Mouse (Mus musculus): Measurements from ENCODE around the gene Nos1. TPM values are rescaled to one million over a fixed set of nuclear protein-coding genes. Genes with fewer than 3 reads are reported as not detected.

The Nos1 gene
- polyA plus RNA-seq, 1 experiment, result 2.6 TPM

DNA sequence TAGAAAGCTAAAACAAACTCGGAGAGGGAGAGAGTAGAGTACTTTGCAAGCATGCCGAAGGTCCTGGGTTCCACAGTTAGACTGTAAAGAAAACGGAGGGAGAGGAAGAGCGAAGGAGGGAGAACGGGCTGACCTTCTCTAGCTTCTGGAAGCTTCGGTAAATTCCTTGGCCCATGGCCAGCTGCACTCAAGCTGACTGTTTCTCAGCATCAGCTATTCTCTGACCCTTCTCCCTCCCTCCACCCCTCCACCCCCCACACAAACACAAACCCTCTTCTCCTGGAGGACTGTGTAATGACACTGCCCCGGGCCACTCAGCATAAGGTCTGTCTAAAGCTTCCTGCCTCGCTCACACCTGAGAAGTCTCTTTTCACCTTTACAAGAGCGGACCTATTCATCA is 183.9 kb downstream of the Nos1 start:
- no peak for DNase-seq
- no peak overlapping the region for H3K4me3 ChIP-seq (replicated peaks; ENCODE audit: extremely low read depth, low read depth, low read length)
- TF ChIP-seq POLR2A (IDR thresholded peaks at IDR 0.05; ENCODE audit: borderline replicate concordance, extremely low read depth, low read depth, low read length), result no peak
- no peak for TF ChIP-seq CTCF (IDR thresholded peaks at IDR 0.05; ENCODE audit: insufficient read depth, low read length)
- no peaks in the 10 kb centered on the region for H3K4me1 ChIP-seq (ENCODE audit: control insufficient read depth, insufficient read depth, low read length)
- 36% methylated on average over 9 of the region's 9 CpGs for WGBS

GRCm38 (mm10) chr5:117966956-117967355 is 186.1 kb downstream of the Nos1 start:
- Histone ChIP-seq H3K4me3 (replicated peaks; ENCODE audit: extremely low read depth, low read depth, low read length) (no peak overlapping the region), H3K4me1 (ENCODE audit: control insufficient read depth, insufficient read depth, low read length) (no peaks in the 10 kb centered on the region)
- TF ChIP-seq CTCF (IDR thresholded peaks at IDR 0.05; ENCODE audit: insufficient read depth, low read length) (no peak), POLR2A (IDR thresholded peaks at IDR 0.05; ENCODE audit: borderline replicate concordance, extremely low read depth, low read depth, low read length) (no peak)
- DNase-seq, result no peak
- 70% methylated on average over 9 of the region's 9 CpGs for WGBS

GRCm38 (mm10) chr5:117967659-117968069 is 186.8 kb downstream of the Nos1 start:
- no peak for DNase-seq
- TF ChIP-seq CTCF (IDR thresholded peaks at IDR 0.05; ENCODE audit: insufficient read depth, low read length), result no peak
- TF ChIP-seq POLR2A (IDR thresholded peaks at IDR 0.05; ENCODE audit: borderline replicate concordance, extremely low read depth, low read depth, low read length), result no peak
- H3K4me1 ChIP-seq (ENCODE audit: control insufficient read depth, insufficient read depth, low read length), result no peaks in the 10 kb centered on the region
- H3K4me3 ChIP-seq (replicated peaks; ENCODE audit: extremely low read depth, low read depth, low read length), result no peak overlapping the region
- 31% methylated on average over 4 of the region's 4 CpGs for WGBS

GRCm38 (mm10) chr5:117969681-117970427 is 189.0 kb downstream of the Nos1 start:
- 89% methylated on average over 10 of the region's 10 CpGs for WGBS
- H3K4me3 ChIP-seq (replicated peaks; ENCODE audit: extremely low read depth, low read depth, low read length), result no peak overlapping the region

DNA sequence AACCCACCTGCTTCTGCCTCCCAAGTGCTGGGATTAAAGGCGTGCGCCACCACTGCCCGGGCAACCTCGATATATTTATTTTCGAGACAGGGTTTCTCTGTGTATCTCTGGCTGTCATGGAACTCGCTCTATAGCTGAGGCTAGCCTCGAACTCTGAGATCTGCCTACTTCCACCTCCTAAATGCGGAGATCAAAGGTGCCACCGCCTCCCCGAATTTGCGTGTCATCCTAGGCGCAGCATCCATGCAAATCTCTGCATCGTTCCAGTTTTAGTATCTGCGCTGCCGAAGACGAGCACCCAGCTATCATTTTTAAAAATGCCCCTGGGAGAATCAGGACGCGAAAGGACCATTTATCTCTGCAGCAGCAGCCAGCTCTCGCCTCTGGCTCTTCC is 195.4 kb downstream of the Nos1 start:
- peak overlapping the region; percentile 52 for H3K4me3 ChIP-seq (replicated peaks; ENCODE audit: extremely low read depth, low read depth, low read length)
- 20% methylated on average over 19 of the region's 19 CpGs for WGBS
- H3K4me1 ChIP-seq (ENCODE audit: control insufficient read depth, insufficient read depth, low read length), result peaks cover 5% of the 10 kb centered on the region; the same call in 1 of the 2 replicates
- no peak for DNase-seq
- TF ChIP-seq POLR2A (IDR thresholded peaks at IDR 0.05; ENCODE audit: borderline replicate concordance, extremely low read depth, low read depth, low read length) (no peak), CTCF (IDR thresholded peaks at IDR 0.05; ENCODE audit: insufficient read depth, low read length) (no peak)

More at GRCm38 (mm10) chr5:117969681-117970427, 189.0 kb downstream of the Nos1 start:
- H3K4me1 ChIP-seq (ENCODE audit: control insufficient read depth, insufficient read depth, low read length), result no peaks in the 10 kb centered on the region
- no peak for DNase-seq
- TF ChIP-seq CTCF (IDR thresholded peaks at IDR 0.05; ENCODE audit: insufficient read depth, low read length) (no peak), POLR2A (IDR thresholded peaks at IDR 0.05; ENCODE audit: borderline replicate concordance, extremely low read depth, low read depth, low read length) (no peak)

DNA sequence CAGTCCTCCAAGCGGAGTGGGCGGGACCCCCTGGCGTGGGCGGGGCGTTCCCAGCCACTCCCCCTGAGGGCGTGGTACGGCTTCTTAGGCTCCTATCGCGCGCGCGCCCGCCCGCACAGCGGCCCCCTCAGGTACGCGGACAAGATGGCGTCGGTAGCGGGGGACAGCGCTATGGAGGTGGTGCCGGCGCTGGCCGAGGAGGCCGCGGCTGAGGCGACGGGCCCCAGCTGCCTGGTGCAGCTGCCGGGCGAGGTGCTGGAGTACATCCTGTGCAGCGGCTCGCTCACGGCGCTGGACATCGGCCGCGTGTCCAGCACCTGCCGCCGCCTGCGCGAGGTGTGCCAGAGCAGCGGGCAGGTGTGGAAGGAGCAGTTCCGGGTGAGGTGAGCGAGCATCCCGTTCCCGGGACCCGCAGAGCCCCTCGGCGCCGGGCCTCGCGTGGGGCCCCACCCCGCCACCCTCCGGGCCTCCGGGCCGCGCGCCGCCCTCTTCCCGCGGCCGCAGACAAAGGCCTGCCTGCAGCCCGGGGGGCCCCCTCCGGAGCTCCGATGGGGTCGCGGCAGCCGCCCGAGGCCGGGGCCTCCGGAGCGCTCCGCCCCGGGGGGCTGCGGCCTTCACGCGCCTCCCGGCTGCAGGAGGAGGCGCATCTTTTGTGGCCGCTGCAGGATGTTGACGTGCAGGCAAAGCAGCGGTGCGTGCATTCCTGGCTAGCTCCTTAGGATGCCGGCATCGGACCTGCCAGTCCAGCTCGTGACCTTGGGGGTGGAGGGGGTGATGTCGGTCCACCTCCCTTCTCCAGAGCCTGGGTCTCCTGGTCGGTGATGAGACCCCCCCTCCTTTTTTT is 196.0 kb downstream of the Nos1 start, which contains the start of gene Fbxo21:
Fbxo21 (plus strand) TSS at position 74 of the 844 bp plus-strand sequence.
- Histone ChIP-seq H3K4me3 (replicated peaks; ENCODE audit: extremely low read depth, low read depth, low read length) (peak within 1 kb of the TSS; percentile 74), H3K4me1 (ENCODE audit: control insufficient read depth, insufficient read depth, low read length) (peaks cover 7% of the 10 kb centered on the region)
- TF ChIP-seq CTCF (IDR thresholded peaks at IDR 0.05; ENCODE audit: insufficient read depth, low read length) (no peak), POLR2A (IDR thresholded peaks at IDR 0.05; ENCODE audit: borderline replicate concordance, extremely low read depth, low read depth, low read length) (peak; percentile 59; the same call in 1 of the 2 replicates)
- 1% methylated on average over 88 of the region's 88 CpGs for WGBS
- peak; percentile 97 for DNase-seq

DNA sequence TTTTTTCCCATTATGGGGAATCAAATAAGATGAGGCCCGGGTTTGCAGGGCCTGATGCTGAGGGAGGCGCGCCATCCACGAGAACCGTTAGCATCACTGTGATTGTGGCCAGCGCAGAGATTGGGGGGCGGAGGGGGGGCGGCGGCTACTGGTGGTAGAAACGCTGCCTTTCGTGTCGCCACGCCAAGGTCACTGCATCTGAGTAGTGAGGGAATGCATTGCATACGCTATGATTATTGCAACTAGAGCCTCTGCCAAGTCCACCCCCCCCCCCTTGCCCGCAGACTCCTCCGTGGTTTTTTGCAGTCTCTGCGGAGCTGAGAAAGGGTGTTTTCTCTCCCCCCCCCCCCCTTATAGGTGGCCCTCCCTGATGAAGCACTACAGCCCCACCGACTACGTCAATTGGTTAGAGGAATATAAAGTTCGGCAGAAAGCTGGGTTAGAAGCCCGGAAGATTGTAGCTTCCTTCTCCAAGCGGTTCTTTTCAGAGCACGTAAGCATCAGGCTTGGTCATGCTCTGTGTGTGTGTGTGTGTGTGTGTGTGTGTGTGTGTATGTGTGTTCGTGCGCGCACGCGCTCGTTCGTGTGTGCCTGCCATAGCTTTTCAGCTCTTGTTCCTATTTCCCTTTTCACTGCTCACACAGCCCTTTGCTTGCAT is 196.8 kb downstream of the Nos1 start:
- peaks cover 8% of the 10 kb centered on the region for H3K4me1 ChIP-seq (ENCODE audit: control insufficient read depth, insufficient read depth, low read length)
- TF ChIP-seq CTCF (IDR thresholded peaks at IDR 0.05; ENCODE audit: insufficient read depth, low read length), result no peak
- TF ChIP-seq POLR2A (IDR thresholded peaks at IDR 0.05; ENCODE audit: borderline replicate concordance, extremely low read depth, low read depth, low read length), result no peak
- peak overlapping the region; percentile 74 for H3K4me3 ChIP-seq (replicated peaks; ENCODE audit: extremely low read depth, low read depth, low read length)
- no peak for DNase-seq
- 16% methylated on average over 30 of the region's 30 CpGs for WGBS

DNA sequence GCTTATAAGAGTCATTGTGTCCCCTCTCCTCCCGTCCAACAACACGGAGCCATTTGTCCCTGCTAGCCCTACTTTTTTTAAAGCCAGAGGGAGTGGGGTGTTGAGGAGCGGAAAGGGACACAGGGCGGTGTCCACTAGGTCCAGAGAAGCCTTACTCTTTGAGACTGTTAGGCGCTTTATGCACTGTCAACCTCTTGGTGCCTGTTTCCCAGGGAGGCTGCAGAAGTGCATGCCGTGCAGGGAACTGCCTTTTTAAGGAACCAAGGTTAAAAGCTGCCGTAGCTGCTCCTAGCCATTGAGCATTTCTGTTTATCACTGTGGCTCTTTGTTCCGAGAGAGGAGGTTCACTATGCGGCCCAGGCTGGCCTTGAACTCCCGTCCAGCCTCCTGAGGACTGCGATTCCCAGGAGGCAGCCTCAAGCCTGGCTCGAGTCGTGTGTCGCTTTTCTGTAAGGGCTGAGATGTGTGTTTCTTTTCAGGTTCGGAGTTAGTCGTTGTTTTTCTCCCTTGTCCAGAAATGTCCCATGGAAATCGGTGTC is 197.4 kb downstream of the Nos1 start:
- no peak overlapping the region for H3K4me3 ChIP-seq (replicated peaks; ENCODE audit: extremely low read depth, low read depth, low read length)
- peaks cover 8% of the 10 kb centered on the region for H3K4me1 ChIP-seq (ENCODE audit: control insufficient read depth, insufficient read depth, low read length)
- 76% methylated on average over 17 of the region's 17 CpGs for WGBS
- TF ChIP-seq CTCF (IDR thresholded peaks at IDR 0.05; ENCODE audit: insufficient read depth, low read length) (no peak), POLR2A (IDR thresholded peaks at IDR 0.05; ENCODE audit: borderline replicate concordance, extremely low read depth, low read depth, low read length) (no peak)
- DNase-seq, result no peak

GRCm38 (mm10) chr5:117979082-117979481 is 198.2 kb downstream of the Nos1 start:
- whole genome bisulfite sequencing, result 90% methylated on average over 5 of the region's 5 CpGs
- Histone ChIP-seq H3K4me3 (replicated peaks; ENCODE audit: extremely low read depth, low read depth, low read length) (no peak overlapping the region), H3K4me1 (ENCODE audit: control insufficient read depth, insufficient read depth, low read length) (peaks cover 8% of the 10 kb centered on the region)
- TF ChIP-seq CTCF (IDR thresholded peaks at IDR 0.05; ENCODE audit: insufficient read depth, low read length), result no peak
- no peak for TF ChIP-seq POLR2A (IDR thresholded peaks at IDR 0.05; ENCODE audit: borderline replicate concordance, extremely low read depth, low read depth, low read length)
- DNase-seq, result no peak

Measured in lung, adult 2 months (tissue).